Mouse (Mus musculus): Measurements from ENCODE around the gene Setd1a. TPM values are rescaled to one million over a fixed set of nuclear protein-coding genes. Genes with fewer than 3 reads are reported as not detected.

The Setd1a gene
- polyA plus RNA-seq, 1 experiment from 2014 or later = 9.2 TPM

- H3K4me3 ChIP-seq (replicated peaks) = peak overlapping the region; percentile 92
- WGBS (ENCODE audit: insufficient replicate concordance) = 2% methylated on average over 70 of the region's 70 CpGs
- H3K36me3 ChIP-seq (replicated peaks) = peaks cover 37% of the 10 kb centered on the region
- ATAC-seq (ENCODE audit: insufficient read depth) = peak; percentile 91
- H3K27ac ChIP-seq (replicated peaks) = peak overlapping the region; percentile 97
- peaks cover 48% of the 10 kb centered on the region for H3K4me1 ChIP-seq (replicated peaks)
- H3K9me3 ChIP-seq (replicated peaks) = no peaks in the 10 kb centered on the region
- peak overlapping the region; percentile 91 for H3K4me2 ChIP-seq
- H3K9ac ChIP-seq = peak overlapping the region; percentile 83
- no peaks in the 10 kb centered on the region for H3K27me3 ChIP-seq
Observed at GRCm38 (mm10) chr7:127776878-127777473, 506 bp downstream of the Setd1a start.

GRCm38 (mm10) chr7:127777474-127778266 lies 1.2 kb downstream of the Setd1a start:
- Histone ChIP-seq H3K4me1 (replicated peaks) (peaks cover 42% of the 10 kb centered on the region), H3K9ac (peak overlapping the region; percentile 83), H3K36me3 (replicated peaks) (peaks cover 44% of the 10 kb centered on the region), H3K4me2 (peak overlapping the region; percentile 91), H3K4me3 (replicated peaks) (peak overlapping the region; percentile 92), H3K9me3 (replicated peaks) (no peaks in the 10 kb centered on the region), H3K27ac (replicated peaks) (peak overlapping the region; percentile 97), H3K27me3 (no peaks in the 10 kb centered on the region)
- peak; percentile 62 for ATAC-seq (ENCODE audit: insufficient read depth)
- 3% methylated on average over 64 of the region's 66 CpGs for WGBS (ENCODE audit: insufficient replicate concordance)

GRCm38 (mm10) chr7:127778350-127778749 lies 1.9 kb downstream of the Setd1a start:
- ATAC-seq (ENCODE audit: insufficient read depth) = no peak
- peaks cover 42% of the 10 kb centered on the region for H3K4me1 ChIP-seq (replicated peaks)
- H3K9ac ChIP-seq = peak overlapping the region; percentile 83
- 76% methylated on average over 4 of the region's 4 CpGs for WGBS (ENCODE audit: insufficient replicate concordance)
- H3K27ac ChIP-seq (replicated peaks) = peak overlapping the region; percentile 97; the same call in 1 of the 2 replicates
- H3K4me3 ChIP-seq (replicated peaks) = peak overlapping the region; percentile 92
- peak overlapping the region; percentile 91 for H3K4me2 ChIP-seq
- peaks cover 50% of the 10 kb centered on the region for H3K36me3 ChIP-seq (replicated peaks)
- H3K9me3 ChIP-seq (replicated peaks) = no peaks in the 10 kb centered on the region
- H3K27me3 ChIP-seq = no peaks in the 10 kb centered on the region

GRCm38 (mm10) chr7:127785308-127785707 lies 8.8 kb downstream of the Setd1a start, which contains the start of gene Gm49388:
TSS of gene Gm49388 (plus strand) at chr7:127785608.
- H3K36me3 ChIP-seq (replicated peaks) = peaks cover 99% of the 10 kb centered on the region
- H3K27ac ChIP-seq (replicated peaks) = no peak within 1 kb of the TSS
- H3K4me2 ChIP-seq = no peak within 1 kb of the TSS
- no peaks in the 10 kb centered on the region for H3K9me3 ChIP-seq (replicated peaks)
- H3K9ac ChIP-seq = no peak within 1 kb of the TSS
- ATAC-seq (ENCODE audit: insufficient read depth) = no peak
- H3K27me3 ChIP-seq = no peaks in the 10 kb centered on the region
- H3K4me3 ChIP-seq (replicated peaks) = no peak within 1 kb of the TSS
- 0 out of 2 replicates have a peak, but pooled peaks cover 2% of the 10 kb centered on the region for H3K4me1 ChIP-seq (replicated peaks)
- WGBS (ENCODE audit: insufficient replicate concordance) = 77% methylated on average over 7 of the region's 7 CpGs

- H3K27ac ChIP-seq (replicated peaks) = no peak overlapping the region
- no peak overlapping the region for H3K4me2 ChIP-seq
- WGBS (ENCODE audit: insufficient replicate concordance) = 87% methylated on average over 23 of the region's 23 CpGs
- peaks cover 81% of the 10 kb centered on the region for H3K36me3 ChIP-seq (replicated peaks)
- H3K9ac ChIP-seq = no peak overlapping the region
- ATAC-seq (ENCODE audit: insufficient read depth) = no peak
- H3K27me3 ChIP-seq = no peaks in the 10 kb centered on the region
- H3K9me3 ChIP-seq (replicated peaks) = no peaks in the 10 kb centered on the region
- H3K4me3 ChIP-seq (replicated peaks) = no peak overlapping the region
- H3K4me1 ChIP-seq (replicated peaks) = peaks cover 19% of the 10 kb centered on the region
Observed at GRCm38 (mm10) chr7:127797076-127797845, 20.8 kb downstream of the Setd1a start.

GRCm38 (mm10) chr7:127798591-127798990 lies 22.1 kb downstream of the Setd1a start:
- no peak overlapping the region for H3K9ac ChIP-seq

GRCm38 (mm10) chr7:127799211-127799610 lies 22.7 kb downstream of the Setd1a start:
- 83% methylated on average over 13 of the region's 13 CpGs for WGBS (ENCODE audit: insufficient replicate concordance)
- ATAC-seq (ENCODE audit: insufficient read depth) = no peak
- peaks cover 38% of the 10 kb centered on the region for H3K4me1 ChIP-seq (replicated peaks)
- no peaks in the 10 kb centered on the region for H3K27me3 ChIP-seq
- H3K9ac ChIP-seq = no peak overlapping the region
- no peak overlapping the region for H3K4me3 ChIP-seq (replicated peaks)
- no peak overlapping the region for H3K4me2 ChIP-seq
- no peaks in the 10 kb centered on the region for H3K9me3 ChIP-seq (replicated peaks)
- no peak overlapping the region for H3K27ac ChIP-seq (replicated peaks)
- peaks cover 63% of the 10 kb centered on the region for H3K36me3 ChIP-seq (replicated peaks)

More at GRCm38 (mm10) chr7:127798591-127798990, 22.1 kb downstream of the Setd1a start:
- H3K4me1 ChIP-seq (replicated peaks) = peaks cover 32% of the 10 kb centered on the region
- no peaks in the 10 kb centered on the region for H3K27me3 ChIP-seq
- H3K9me3 ChIP-seq (replicated peaks) = no peaks in the 10 kb centered on the region
- no peak for ATAC-seq (ENCODE audit: insufficient read depth)
- H3K27ac ChIP-seq (replicated peaks) = no peak overlapping the region
- no peak overlapping the region for H3K4me3 ChIP-seq (replicated peaks)
- 82% methylated on average over 4 of the region's 4 CpGs for WGBS (ENCODE audit: insufficient replicate concordance)
- H3K4me2 ChIP-seq = no peak overlapping the region
- H3K36me3 ChIP-seq (replicated peaks) = peaks cover 69% of the 10 kb centered on the region

GRCm38 (mm10) chr7:127799738-127800137 lies 23.3 kb downstream of the Setd1a start:
- Histone ChIP-seq H3K36me3 (replicated peaks) (peaks cover 59% of the 10 kb centered on the region), H3K9ac (no peak overlapping the region), H3K4me2 (no peak overlapping the region), H3K27me3 (no peaks in the 10 kb centered on the region), H3K4me1 (replicated peaks) (peaks cover 44% of the 10 kb centered on the region), H3K27ac (replicated peaks) (peak overlapping the region; percentile 67; the same call in 1 of the 2 replicates), H3K4me3 (replicated peaks) (no peak overlapping the region), H3K9me3 (replicated peaks) (no peaks in the 10 kb centered on the region)
- no peak for ATAC-seq (ENCODE audit: insufficient read depth)
- WGBS (ENCODE audit: insufficient replicate concordance) = 73% methylated on average over 1 of the region's 1 CpGs

- peak; percentile 49 for ATAC-seq (ENCODE audit: insufficient read depth)
- H3K4me2 ChIP-seq = peak within 1 kb of the TSS; percentile 56
- H3K4me1 ChIP-seq (replicated peaks) = peaks cover 51% of the 10 kb centered on the region
- peaks cover 51% of the 10 kb centered on the region for H3K36me3 ChIP-seq (replicated peaks)
- no peaks in the 10 kb centered on the region for H3K9me3 ChIP-seq (replicated peaks)
- WGBS (ENCODE audit: insufficient replicate concordance) = 16% methylated on average over 6 of the region's 6 CpGs
- H3K9ac ChIP-seq = no peak within 1 kb of the TSS
- peak within 1 kb of the TSS; percentile 67 for H3K27ac ChIP-seq (replicated peaks)
- H3K27me3 ChIP-seq = no peaks in the 10 kb centered on the region
- peak within 1 kb of the TSS; percentile 33 for H3K4me3 ChIP-seq (replicated peaks)
Observed at GRCm38 (mm10) chr7:127800435-127801009, 24.1 kb downstream of the Setd1a start, which contains the start of gene Hsd3b7. TSS of gene Hsd3b7 (plus strand) at chr7:127800604.

GRCm38 (mm10) chr7:127801010-127801621 lies 24.6 kb downstream of the Setd1a start:
- Histone ChIP-seq H3K27ac (replicated peaks) (peak overlapping the region; percentile 67), H3K9me3 (replicated peaks) (no peaks in the 10 kb centered on the region), H3K4me2 (peak overlapping the region; percentile 56), H3K9ac (no peak overlapping the region), H3K36me3 (replicated peaks) (peaks cover 45% of the 10 kb centered on the region), H3K4me1 (replicated peaks) (peaks cover 57% of the 10 kb centered on the region), H3K4me3 (replicated peaks) (peak overlapping the region; percentile 33), H3K27me3 (no peaks in the 10 kb centered on the region)
- 65% methylated on average over 8 of the region's 8 CpGs for whole genome bisulfite sequencing (ENCODE audit: insufficient replicate concordance)
- ATAC-seq (ENCODE audit: insufficient read depth) = peak; percentile 4; the same call in 1 of the 2 replicates
